Mouse (Mus musculus) limb, embryonic 11.5 days (tissue): ENCODE data around the gene Lpp. TPM values are rescaled to one million over a fixed set of nuclear protein-coding genes. Genes with fewer than 3 reads are reported as not detected.
"Not testable (repeated sequence)": the region's sequence is repeated elsewhere in the genome, so short reads cannot be mapped to it uniquely, and the experiment has no call there.

Experiments
- ATAC-seq: fragments of 200-750 bp; cut with Nextera tagmentation; 2 replicates; pipeline ENCODE4 v1.8.0; 2017; ENCODE audit warnings: low read depth; ENCODE audit not compliant: insufficient number of reproducible peaks, low FRiP score, low TSS enrichment
- DNase-seq: peaks from one replicate; pipeline ENCODE4 v3.0.0-alpha.2; 2015; ENCODE audit warnings: low spot score
- H3K27ac ChIP-seq: fragments of 300-500 bp; sonication (generic); replicated peaks from 2 replicates; pipeline ENCODE4 v1.5.1; 2014; ENCODE audit warnings: low read depth, mild to moderate bottlenecking, low read length
- H3K27me3 ChIP-seq: fragments of 300-500 bp; sonication (generic); 2 replicates; pipeline ENCODE4 v1.6.1; 2014; ENCODE audit warnings: mild to moderate bottlenecking, low read length, mixed read lengths; ENCODE audit not compliant: control insufficient read depth, insufficient read depth
- H3K36me3 ChIP-seq: fragments of 300-500 bp; sonication (generic); 2 replicates; pipeline ENCODE4 v1.6.1; 2014; ENCODE audit warnings: mild to moderate bottlenecking, low read length, moderate library complexity, mixed read lengths; ENCODE audit not compliant: control insufficient read depth, insufficient read depth
- H3K4me1 ChIP-seq: fragments of 300-500 bp; sonication (generic); 2 replicates; pipeline ENCODE4 v1.6.1; 2014; ENCODE audit warnings: low read length, mixed read lengths; ENCODE audit not compliant: control insufficient read depth, insufficient read depth
- H3K4me2 ChIP-seq: fragments of 300-500 bp; sonication (generic); 2 replicates; pipeline ENCODE4 v1.6.1; 2014; ENCODE audit warnings: low read depth, mild to moderate bottlenecking, moderate library complexity; ENCODE audit not compliant: severe bottlenecking
- H3K4me3 ChIP-seq: fragments of 300-500 bp; sonication (generic); 2 replicates; pipeline ENCODE4 v1.5.1; 2014; ENCODE audit warnings: low read depth, low read length
- H3K9ac ChIP-seq: fragments of 300-500 bp; sonication (generic); 2 replicates; pipeline ENCODE4 v1.6.1; 2014; ENCODE audit warnings: mild to moderate bottlenecking, low read length
- H3K9me3 ChIP-seq: fragments of 300-500 bp; sonication (generic); 2 replicates; pipeline ENCODE4 v1.6.1; 2016; ENCODE audit warnings: low read length; ENCODE audit not compliant: control insufficient read depth
- WGBS: fragments of 180-500 bp; shearing (Covaris S2); extraction: QIAGEN DNeasy Blood & Tissue Kit; methylation state at CpG from one replicate; pipeline ENCODE4 v1.1.7; 2014; 5-methylcytosine and 5-hydroxymethylcytosine counted together
- polyA plus RNA-seq: library from polyadenylated mRNA; unstranded; fragments of >200 nt; fragmentation: Nextera tagmentation; extraction: Ambion mirVana; gene quantifications from 2 replicates; pipeline ENCODE4 v1.2.1, GENCODE M21; 2014

Gene Lpp
- polyA plus RNA-seq, 1 experiment from 2014 or later = 38.2 TPM

DNA sequence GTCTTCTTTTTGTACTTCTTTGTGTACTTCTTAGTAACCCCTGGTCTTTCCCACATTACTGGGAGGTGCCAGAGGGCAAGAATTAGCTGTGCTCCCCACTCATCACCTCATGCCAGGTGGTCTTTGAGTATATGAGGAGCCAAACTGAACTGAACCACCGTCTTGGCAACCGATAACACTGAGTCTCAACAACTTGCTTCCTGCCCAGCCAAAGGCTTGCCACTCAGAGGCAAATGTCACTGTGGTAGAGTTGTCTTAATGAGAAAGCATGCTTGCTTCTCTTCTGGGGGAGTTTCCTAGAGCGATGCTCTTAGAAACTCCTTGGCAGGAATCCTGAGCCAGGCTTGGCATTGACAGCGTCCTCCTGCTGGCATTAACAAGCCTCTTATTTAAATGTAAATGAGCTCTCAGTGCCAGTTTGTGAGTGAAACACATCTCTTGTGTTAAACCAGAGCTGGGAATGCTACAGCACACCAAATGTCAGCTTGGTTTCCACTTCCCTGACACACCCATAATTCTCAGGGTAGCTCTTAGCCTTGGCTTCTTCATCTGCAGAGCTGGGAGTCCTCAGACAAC, 623.0 kb downstream of the Lpp start:
- no peak overlapping the region for H3K27ac ChIP-seq

GRCm38 (mm10) chr16:25017046-25017445, 623.7 kb downstream of the Lpp start:
- Histone ChIP-seq H3K4me2 (no peak overlapping the region), H3K27me3 (no peaks in the 10 kb centered on the region), H3K4me3 (no peak overlapping the region), H3K4me1 (no peaks in the 10 kb centered on the region), H3K9ac (no peak overlapping the region), H3K36me3 (no peaks in the 10 kb centered on the region), H3K9me3 (no peaks in the 10 kb centered on the region), H3K27ac (no peak overlapping the region)
- ATAC-seq = no peak
- no peak for DNase-seq

More for the DNA sequence above, 623.0 kb downstream of the Lpp start:
- H3K4me1 ChIP-seq = no peaks in the 10 kb centered on the region
- ATAC-seq (no peak), DNase-seq (no peak)
- H3K4me3 ChIP-seq = no peak overlapping the region
- H3K9me3 ChIP-seq = no peaks in the 10 kb centered on the region
- no peak overlapping the region for H3K4me2 ChIP-seq
- H3K36me3 ChIP-seq = no peaks in the 10 kb centered on the region
- H3K27me3 ChIP-seq = no peaks in the 10 kb centered on the region
- 77% methylated on average over 4 of the region's 4 CpGs for WGBS
- H3K9ac ChIP-seq = no peak overlapping the region

GRCm38 (mm10) chr16:25021743-25022359, 628.5 kb downstream of the Lpp start:
- H3K4me3 ChIP-seq, H3K27ac ChIP-seq, ATAC-seq, H3K36me3 ChIP-seq, H3K27me3 ChIP-seq, H3K4me1 ChIP-seq, DNase-seq, H3K9me3 ChIP-seq, H3K9ac ChIP-seq, H3K4me2 ChIP-seq: not testable (repeated sequence)
- WGBS = 66% methylated on average over 2 of the region's 2 CpGs

GRCm38 (mm10) chr16:25024591-25024990, 631.3 kb downstream of the Lpp start:
- Histone ChIP-seq H3K4me2 (no peak overlapping the region), H3K36me3 (no peaks in the 10 kb centered on the region), H3K27ac (no peak overlapping the region), H3K4me1 (no peaks in the 10 kb centered on the region), H3K27me3 (no peaks in the 10 kb centered on the region), H3K9me3 (no peaks in the 10 kb centered on the region), H3K4me3 (no peak overlapping the region), H3K9ac (no peak overlapping the region)
- DNase-seq (no peak), ATAC-seq (no peak)
- WGBS = 83% methylated on average over 3 of the region's 3 CpGs

DNA sequence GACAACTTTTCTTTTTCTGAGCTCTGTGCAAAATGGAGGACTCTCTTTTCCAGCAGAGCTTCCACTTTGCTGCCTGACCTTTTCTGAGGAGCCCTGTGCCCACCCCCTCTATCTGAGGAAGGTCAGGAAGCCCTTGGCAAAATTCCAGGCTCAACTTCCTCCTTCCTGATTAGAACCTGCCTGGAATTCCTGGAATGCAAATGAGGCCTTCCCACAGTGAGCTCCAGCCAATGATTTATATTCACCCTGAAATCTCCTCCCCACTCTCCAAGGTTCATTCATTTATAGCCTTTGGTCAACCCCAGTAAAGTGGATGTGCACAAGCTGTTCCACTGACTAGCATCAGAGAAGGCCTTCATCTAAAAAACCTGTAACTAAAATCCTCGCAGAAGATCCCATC, 632.9 kb downstream of the Lpp start:
- no peaks in the 10 kb centered on the region for H3K27me3 ChIP-seq
- WGBS = 79% methylated on average over 1 of the region's 1 CpGs

DNA sequence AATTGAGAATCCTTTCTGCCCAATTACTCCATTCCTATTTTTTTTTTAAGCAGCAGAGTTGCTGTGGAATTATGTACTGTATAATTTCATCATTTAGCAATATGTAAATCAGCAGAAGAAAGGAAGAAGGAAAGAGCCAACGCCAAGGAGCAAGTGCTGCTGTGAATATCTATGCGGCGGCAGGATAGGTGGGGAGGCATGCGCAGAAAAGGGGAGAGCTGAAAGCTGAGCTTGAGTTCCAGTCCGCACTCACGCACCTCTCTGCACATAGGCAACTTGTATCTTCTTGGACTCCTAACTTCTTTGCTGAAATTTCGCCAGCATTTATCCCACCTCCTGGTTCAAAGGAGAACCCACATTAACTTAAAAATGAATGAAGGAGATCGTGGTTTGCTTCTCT, 636.2 kb downstream of the Lpp start:
- no peak overlapping the region for H3K9ac ChIP-seq
- H3K4me3 ChIP-seq = no peak overlapping the region
- WGBS = 89% methylated on average over 8 of the region's 8 CpGs
- H3K36me3 ChIP-seq = no peaks in the 10 kb centered on the region
- no peak overlapping the region for H3K4me2 ChIP-seq
- H3K27me3 ChIP-seq = no peaks in the 10 kb centered on the region
- H3K9me3 ChIP-seq = no peaks in the 10 kb centered on the region
- no peak overlapping the region for H3K27ac ChIP-seq
- DNase-seq (no peak), ATAC-seq (no peak)
- no peaks in the 10 kb centered on the region for H3K4me1 ChIP-seq

More for the DNA sequence above, 632.9 kb downstream of the Lpp start:
- Histone ChIP-seq H3K36me3 (no peaks in the 10 kb centered on the region), H3K27ac (no peak overlapping the region), H3K4me1 (no peaks in the 10 kb centered on the region), H3K4me3 (no peak overlapping the region), H3K9ac (no peak overlapping the region), H3K4me2 (no peak overlapping the region), H3K9me3 (no peaks in the 10 kb centered on the region)
- DNase-seq (no peak), ATAC-seq (no peak)

- Histone ChIP-seq H3K4me3 (no peak overlapping the region), H3K4me1 (no peaks in the 10 kb centered on the region), H3K27me3 (no peaks in the 10 kb centered on the region), H3K27ac (no peak overlapping the region), H3K4me2 (no peak overlapping the region), H3K9ac (no peak overlapping the region), H3K36me3 (no peaks in the 10 kb centered on the region), H3K9me3 (no peaks in the 10 kb centered on the region)
- ATAC-seq (no peak), DNase-seq (no peak)
- 86% methylated on average over 6 of the region's 6 CpGs for WGBS
These were observed 644.1 kb downstream of the Lpp start for GRCm38 (mm10) chr16:25037361-25037760.

DNA sequence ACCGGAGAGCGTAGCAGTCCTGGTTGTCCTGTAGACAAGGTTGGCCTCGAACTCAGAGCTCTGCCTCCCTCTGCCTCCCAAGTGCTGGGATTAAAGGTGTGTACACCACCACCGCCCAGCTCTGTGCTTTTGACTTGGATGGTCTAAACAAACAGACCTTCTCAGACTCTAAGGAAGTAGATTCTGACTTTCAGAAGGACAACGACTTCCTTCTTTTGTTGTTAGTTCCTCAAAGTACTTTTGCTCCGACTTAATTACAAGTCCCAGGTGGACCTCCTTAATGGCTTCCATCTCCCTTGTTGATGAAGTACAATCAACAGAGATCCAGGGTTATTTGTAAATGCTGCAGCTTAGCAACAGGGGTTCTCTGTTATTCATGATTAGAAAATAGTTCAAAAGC, 645.2 kb downstream of the Lpp start:
- no peak overlapping the region for H3K9ac ChIP-seq
- H3K4me2 ChIP-seq = no peak overlapping the region
- DNase-seq = no peak
- 85% methylated on average over 6 of the region's 6 CpGs for WGBS
- H3K27me3 ChIP-seq = no peaks in the 10 kb centered on the region
- no peak overlapping the region for H3K4me3 ChIP-seq
- no peaks in the 10 kb centered on the region for H3K36me3 ChIP-seq
- H3K4me1 ChIP-seq = no peaks in the 10 kb centered on the region
- no peak for ATAC-seq
- no peaks in the 10 kb centered on the region for H3K9me3 ChIP-seq
- no peak overlapping the region for H3K27ac ChIP-seq

DNA sequence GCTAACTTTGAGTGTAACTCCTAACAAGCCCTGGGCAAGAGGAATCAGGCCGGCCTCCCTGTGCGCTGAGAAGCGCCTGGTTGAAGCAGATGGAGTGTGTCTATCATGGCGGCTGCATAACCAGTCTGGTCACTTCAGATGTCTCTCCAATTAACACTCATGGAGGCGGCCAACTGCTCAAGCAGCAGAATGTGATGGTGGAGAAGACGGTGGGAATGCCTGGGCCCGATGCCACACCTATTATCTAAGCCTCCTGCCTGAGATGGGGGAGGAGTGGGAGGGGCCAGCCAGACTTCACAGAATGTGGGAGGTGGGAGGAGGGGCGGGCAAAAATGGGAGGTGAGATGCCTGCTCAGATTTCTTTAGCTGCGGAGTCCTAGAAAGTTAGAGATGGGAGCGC, 646.6 kb downstream of the Lpp start:
- Histone ChIP-seq H3K9ac (no peak overlapping the region), H3K36me3 (no peaks in the 10 kb centered on the region), H3K9me3 (no peaks in the 10 kb centered on the region), H3K27me3 (no peaks in the 10 kb centered on the region), H3K4me1 (no peaks in the 10 kb centered on the region), H3K4me2 (no peak overlapping the region), H3K4me3 (no peak overlapping the region), H3K27ac (no peak overlapping the region)
- WGBS = 39% methylated on average over 10 of the region's 10 CpGs
- DNase-seq (no peak), ATAC-seq (no peak)
